Mouse (Mus musculus) ES-E14 (cell line): Measurements from ENCODE around the gene Hist1h2ba.

Experiments
- HCFC1 ChIP-seq: IDR thresholded peaks from 2 replicates; pipeline ENCODE4 v1.6.1; 2012; ENCODE audit warnings: low read length, inconsistent platforms, borderline replicate concordance; ENCODE audit not compliant: insufficient read depth
- MAFK ChIP-seq: IDR thresholded peaks from 2 replicates; pipeline ENCODE4 v1.6.1; 2014; ENCODE audit warnings: mild to moderate bottlenecking, low read depth, low read length, inconsistent platforms; ENCODE audit not compliant: insufficient read depth

DNA sequence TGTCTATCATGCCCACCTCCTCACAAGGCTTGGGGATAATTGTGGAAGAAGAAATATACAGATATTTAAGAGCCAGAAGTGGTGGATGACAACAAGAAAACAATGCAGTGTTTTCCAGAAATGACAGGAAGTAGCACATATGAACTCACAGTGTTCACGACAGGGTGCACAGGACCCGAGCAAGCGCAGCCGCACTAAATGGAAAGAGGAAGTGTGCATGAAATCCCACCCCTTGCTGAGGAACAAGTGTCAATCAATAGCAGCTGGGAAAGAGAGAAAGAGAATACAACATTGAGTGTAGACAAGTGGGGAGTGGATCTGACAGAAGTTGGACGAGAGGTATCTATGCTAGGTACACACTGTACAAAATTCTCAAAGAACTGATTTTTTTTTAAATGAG is 22.6 kb downstream of the Hist1h2ba start:
- TF ChIP-seq HCFC1 (no peak), MAFK (no peak)
